Mouse (Mus musculus) lung, postnatal 10 days (tissue): ENCODE measurements around the gene Cbln4.

Experiments
- DNase-seq: peaks from one replicate; pipeline ENCODE4 v3.0.0; 2021

The Cbln4 gene

GRCm38 (mm10) chr2:172043235-172043610, at the start of gene Cbln4:
Gene Cbln4 (minus strand): TSS chr2:172043466.
- no peak for DNase-seq

GRCm38 (mm10) chr2:172078596-172078995, 35.3 kb upstream of the Cbln4 start:
- DNase-seq: no peak

- no peak for DNase-seq
Measured at GRCm38 (mm10) chr2:172076295-172076694, 33.0 kb upstream of the Cbln4 start.

- DNase-seq: no peak
Measured at GRCm38 (mm10) chr2:172062876-172063275, 19.6 kb upstream of the Cbln4 start.

GRCm38 (mm10) chr2:172059747-172060146, 16.5 kb upstream of the Cbln4 start:
- DNase-seq: no peak

GRCm38 (mm10) chr2:172058936-172059665, 15.8 kb upstream of the Cbln4 start:
- DNase-seq: no peak

- DNase-seq: no peak
Measured at GRCm38 (mm10) chr2:172046002-172046401, 2.7 kb upstream of the Cbln4 start.

GRCm38 (mm10) chr2:172042607-172043234, 545 bp downstream of the Cbln4 start:
- no peak for DNase-seq

- peak; percentile 83 for DNase-seq
Measured at GRCm38 (mm10) chr2:172042125-172042524, 1.1 kb downstream of the Cbln4 start.

- DNase-seq: no peak
Measured at GRCm38 (mm10) chr2:172040859-172041258, 2.4 kb downstream of the Cbln4 start.

GRCm38 (mm10) chr2:172039601-172040000, 3.7 kb downstream of the Cbln4 start:
- DNase-seq: peak; percentile 7

GRCm38 (mm10) chr2:172034281-172034680, 9.0 kb downstream of the Cbln4 start:
- DNase-seq: no peak

- DNase-seq: no peak
Measured at GRCm38 (mm10) chr2:172025459-172026130, 17.7 kb downstream of the Cbln4 start.

- no peak for DNase-seq
Measured at GRCm38 (mm10) chr2:172006726-172007125, 36.5 kb downstream of the Cbln4 start.

GRCm38 (mm10) chr2:172005970-172006369, 37.3 kb downstream of the Cbln4 start:
- DNase-seq: peak; percentile 21

- DNase-seq: peak; percentile 8
Measured at GRCm38 (mm10) chr2:172004029-172004984, 39.0 kb downstream of the Cbln4 start.

- peak; percentile 73 for DNase-seq
Measured at GRCm38 (mm10) chr2:171996979-171997686, 46.1 kb downstream of the Cbln4 start.

GRCm38 (mm10) chr2:171994861-171995260, 48.4 kb downstream of the Cbln4 start:
- DNase-seq: no peak

- DNase-seq: no peak
Measured at GRCm38 (mm10) chr2:171994240-171994639, 49.0 kb downstream of the Cbln4 start.

GRCm38 (mm10) chr2:171986686-171987085, 56.6 kb downstream of the Cbln4 start:
- DNase-seq: no peak
